Mouse (Mus musculus): Measurements from ENCODE around the gene Gatm. TPM values are rescaled to one million over a fixed set of nuclear protein-coding genes. Genes with fewer than 3 reads are reported as not detected.

The Gatm gene
- 19.6 and 19.9 TPM in 2 replicates for polyA plus RNA-seq (2014; fragmentation: Nextera tagmentation; extraction: Ambion mirVana)

DNA sequence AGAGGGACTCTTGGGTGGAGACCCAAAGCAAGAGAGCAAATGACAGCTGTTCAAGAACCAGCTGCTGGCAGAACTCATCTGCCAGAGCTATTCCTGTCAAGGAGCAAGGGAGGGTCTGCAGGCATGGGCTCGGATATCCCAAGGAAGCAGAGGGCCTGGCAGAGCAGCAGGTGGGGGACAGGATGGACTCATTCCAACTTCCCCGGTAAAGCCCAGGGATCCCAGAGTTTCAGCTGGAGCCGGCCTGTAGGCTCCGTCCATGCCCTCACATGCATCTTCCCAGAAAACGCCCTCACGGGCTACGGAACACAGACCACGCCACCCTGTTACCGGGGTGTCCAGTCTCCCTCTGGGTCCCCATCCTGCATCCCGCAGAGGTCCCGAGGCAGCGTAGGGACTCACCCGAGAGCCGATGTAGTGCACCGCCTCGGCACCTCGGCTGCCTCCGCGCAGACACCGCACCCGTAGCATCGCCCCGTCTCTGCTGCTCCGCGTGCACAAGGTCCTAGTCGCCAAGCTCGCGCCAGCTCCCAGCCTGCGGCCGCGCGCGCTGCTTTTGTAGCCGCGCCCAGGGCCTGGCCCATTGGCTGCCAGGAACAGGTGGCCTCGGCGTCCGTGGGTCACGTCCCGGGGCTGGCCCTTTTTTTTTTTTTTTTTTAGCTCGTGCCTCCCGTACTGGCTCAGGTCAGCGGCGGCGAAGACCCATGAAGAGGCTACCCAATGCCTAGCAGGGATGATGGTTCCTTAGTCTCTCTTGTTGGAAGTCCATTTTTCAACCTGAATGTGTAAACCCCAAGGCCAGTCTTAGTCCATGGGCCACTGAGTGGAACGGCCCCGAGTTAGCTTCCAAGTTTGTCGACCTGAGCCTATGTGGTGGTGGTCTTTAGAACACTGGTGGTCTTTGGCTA, at the start of gene Gatm:
Gene Gatm (minus strand): TSS at position 558 of the 908 bp plus-strand sequence.
- H3K4me1 ChIP-seq (replicated peaks; ENCODE audit: control insufficient read depth, insufficient read depth, low read length), result 0 out of 2 replicates have a peak, but pooled peaks cover 2% of the 10 kb centered on the region
- WGBS, result 2% methylated on average over 48 of the region's 48 CpGs
- DNase-seq (ENCODE audit: low spot score) (peak; percentile 86), ATAC-seq (replicated peaks; ENCODE audit: low FRiP score) (peak; percentile 97)
- H3K4me2 ChIP-seq (ENCODE audit: low read depth, low read length, severe bottlenecking), result peak within 1 kb of the TSS; percentile 53
- H3K36me3 ChIP-seq (ENCODE audit: control insufficient read depth, insufficient read depth, low read length), result no peaks in the 10 kb centered on the region
- H3K27me3 ChIP-seq (ENCODE audit: control insufficient read depth, insufficient read depth, low read length), result no peaks in the 10 kb centered on the region; the same call in 1 of the 2 replicates
- no peak within 1 kb of the TSS for H3K27ac ChIP-seq (ENCODE audit: low read depth, low read length)
- H3K9me3 ChIP-seq (ENCODE audit: control insufficient read depth, low read length), result no peaks in the 10 kb centered on the region
- H3K4me3 ChIP-seq (ENCODE audit: low read depth, low read length), result peak within 1 kb of the TSS; percentile 38
- H3K9ac ChIP-seq (ENCODE audit: low read length), result peak within 1 kb of the TSS; percentile 54

DNA sequence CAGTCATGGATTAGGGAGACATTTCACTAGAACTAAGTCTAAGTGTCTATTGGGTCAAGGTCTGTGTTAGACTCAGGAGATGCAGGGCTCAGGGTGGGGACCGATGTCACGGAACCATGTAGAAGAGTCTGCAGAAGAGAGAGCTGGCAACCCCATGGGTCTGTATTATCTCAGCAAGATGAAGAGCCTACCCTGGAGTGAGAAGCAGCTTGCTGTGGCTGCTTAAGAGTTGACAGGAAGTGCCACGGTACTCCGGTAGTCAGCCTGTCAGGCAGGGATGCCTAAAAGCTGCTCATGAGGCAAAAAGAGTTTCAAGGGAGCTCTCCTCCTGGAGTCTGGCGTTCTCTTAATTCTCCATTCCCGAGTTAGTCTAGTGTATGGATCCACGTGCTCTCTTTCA, 48.7 kb upstream of the Gatm start:
- Histone ChIP-seq H3K27me3 (ENCODE audit: control insufficient read depth, insufficient read depth, low read length) (no peaks in the 10 kb centered on the region), H3K4me3 (ENCODE audit: low read depth, low read length) (no peak overlapping the region), H3K9me3 (ENCODE audit: control insufficient read depth, low read length) (no peaks in the 10 kb centered on the region), H3K27ac (ENCODE audit: low read depth, low read length) (no peak overlapping the region), H3K4me2 (ENCODE audit: low read depth, low read length, severe bottlenecking) (no peak overlapping the region), H3K36me3 (ENCODE audit: control insufficient read depth, insufficient read depth, low read length) (no peaks in the 10 kb centered on the region), H3K4me1 (replicated peaks; ENCODE audit: control insufficient read depth, insufficient read depth, low read length) (no peaks in the 10 kb centered on the region), H3K9ac (ENCODE audit: low read length) (no peak overlapping the region)
- ATAC-seq (replicated peaks; ENCODE audit: low FRiP score) (no peak), DNase-seq (ENCODE audit: low spot score) (no peak)
- WGBS, result 84% methylated on average over 7 of the region's 7 CpGs

DNA sequence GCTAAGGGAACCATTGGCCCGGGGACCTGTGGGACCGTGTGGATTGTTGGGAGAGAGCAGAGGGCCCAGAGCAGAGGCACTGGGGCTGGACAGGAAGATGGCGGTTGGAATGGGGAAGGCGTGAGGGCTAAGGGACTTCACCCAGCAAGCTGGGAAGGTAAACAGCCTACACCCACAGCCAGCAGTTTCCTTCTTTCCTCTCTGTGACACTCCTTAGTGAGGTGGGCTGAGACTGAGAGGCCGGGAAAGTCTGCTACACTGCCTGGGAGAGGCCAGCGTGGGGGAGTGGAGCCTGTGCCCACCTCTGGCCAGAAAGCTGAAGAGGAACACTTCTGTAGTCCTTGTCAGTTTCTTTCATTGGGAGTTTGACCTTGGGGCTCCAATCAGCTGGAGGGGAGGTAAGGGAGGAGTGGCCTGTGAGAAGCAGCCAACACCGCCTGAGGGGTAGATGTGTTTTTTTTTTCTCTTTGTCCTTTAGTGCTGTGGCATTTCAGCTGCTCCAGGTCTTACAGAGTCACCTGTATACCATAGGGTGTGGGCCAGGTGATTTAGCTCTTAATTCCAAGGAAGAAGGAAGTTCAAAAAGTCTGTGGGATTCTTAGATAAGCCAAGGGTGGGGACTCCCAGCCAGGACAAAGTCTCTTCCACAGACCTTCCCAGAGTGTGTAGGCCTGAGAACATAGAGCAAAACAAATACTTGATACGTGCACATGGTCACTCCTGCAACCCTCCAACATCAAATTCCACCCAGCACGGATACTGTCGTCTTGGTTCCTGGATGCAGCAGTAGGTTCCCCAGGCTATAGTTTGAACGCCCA, 46.8 kb upstream of the Gatm start:
- Histone ChIP-seq H3K9ac (ENCODE audit: low read length) (no peak overlapping the region), H3K4me1 (replicated peaks; ENCODE audit: control insufficient read depth, insufficient read depth, low read length) (no peaks in the 10 kb centered on the region), H3K4me3 (ENCODE audit: low read depth, low read length) (no peak overlapping the region), H3K27me3 (ENCODE audit: control insufficient read depth, insufficient read depth, low read length) (no peaks in the 10 kb centered on the region), H3K27ac (ENCODE audit: low read depth, low read length) (no peak overlapping the region), H3K4me2 (ENCODE audit: low read depth, low read length, severe bottlenecking) (no peak overlapping the region), H3K9me3 (ENCODE audit: control insufficient read depth, low read length) (no peaks in the 10 kb centered on the region), H3K36me3 (ENCODE audit: control insufficient read depth, insufficient read depth, low read length) (no peaks in the 10 kb centered on the region)
- DNase-seq (ENCODE audit: low spot score), result no peak
- WGBS, result 86% methylated on average over 11 of the region's 11 CpGs
- no peak for ATAC-seq (replicated peaks; ENCODE audit: low FRiP score)

DNA sequence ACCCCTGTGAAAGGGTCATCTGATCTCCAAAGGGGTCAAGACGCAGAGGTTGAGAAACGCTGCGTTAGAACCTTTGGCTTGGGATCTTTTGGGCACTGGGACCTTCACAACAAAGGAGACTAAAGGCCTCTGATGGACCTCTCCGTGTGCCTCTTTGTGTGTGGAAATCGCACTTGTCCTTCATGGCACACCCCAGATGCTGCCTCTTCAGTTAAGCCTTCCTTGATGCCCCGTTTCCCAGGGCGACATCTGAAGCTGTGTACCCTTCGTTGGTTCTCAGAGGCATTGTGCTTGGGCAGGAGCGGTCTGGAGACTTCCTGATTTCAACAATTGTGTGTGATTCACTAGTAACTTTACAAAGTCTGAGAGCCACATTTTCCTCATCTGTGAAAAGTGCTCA, 45.7 kb upstream of the Gatm start:
- Histone ChIP-seq H3K4me3 (ENCODE audit: low read depth, low read length) (no peak overlapping the region), H3K9ac (ENCODE audit: low read length) (no peak overlapping the region), H3K4me1 (replicated peaks; ENCODE audit: control insufficient read depth, insufficient read depth, low read length) (no peaks in the 10 kb centered on the region), H3K27ac (ENCODE audit: low read depth, low read length) (no peak overlapping the region), H3K4me2 (ENCODE audit: low read depth, low read length, severe bottlenecking) (no peak overlapping the region), H3K9me3 (ENCODE audit: control insufficient read depth, low read length) (no peaks in the 10 kb centered on the region), H3K36me3 (ENCODE audit: control insufficient read depth, insufficient read depth, low read length) (no peaks in the 10 kb centered on the region), H3K27me3 (ENCODE audit: control insufficient read depth, insufficient read depth, low read length) (no peaks in the 10 kb centered on the region)
- WGBS, result 76% methylated on average over 9 of the region's 9 CpGs
- DNase-seq (ENCODE audit: low spot score) (no peak), ATAC-seq (replicated peaks; ENCODE audit: low FRiP score) (no peak)

DNA sequence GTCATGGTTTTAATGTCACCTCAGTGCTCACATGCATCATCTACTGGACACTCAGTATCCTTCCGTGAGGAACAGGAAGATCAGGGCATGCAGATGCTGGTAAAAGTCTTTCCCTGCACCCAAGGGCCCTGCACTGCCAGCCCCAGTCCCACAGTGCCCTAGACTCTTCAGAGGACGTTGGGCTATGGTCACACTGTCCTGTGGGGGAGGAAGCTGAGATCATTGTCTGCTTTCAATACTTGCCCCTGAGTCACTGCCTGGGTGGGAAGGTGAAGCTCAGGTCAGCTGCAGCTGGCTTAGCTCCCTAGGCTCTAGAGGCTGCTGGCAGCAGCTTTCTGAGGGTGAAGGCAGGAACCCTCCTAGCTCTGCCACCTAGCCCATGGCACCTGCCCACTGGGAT, 44.9 kb upstream of the Gatm start:
- DNase-seq (ENCODE audit: low spot score) (no peak), ATAC-seq (replicated peaks; ENCODE audit: low FRiP score) (no peak)
- no peak overlapping the region for H3K9ac ChIP-seq (ENCODE audit: low read length)

DNA sequence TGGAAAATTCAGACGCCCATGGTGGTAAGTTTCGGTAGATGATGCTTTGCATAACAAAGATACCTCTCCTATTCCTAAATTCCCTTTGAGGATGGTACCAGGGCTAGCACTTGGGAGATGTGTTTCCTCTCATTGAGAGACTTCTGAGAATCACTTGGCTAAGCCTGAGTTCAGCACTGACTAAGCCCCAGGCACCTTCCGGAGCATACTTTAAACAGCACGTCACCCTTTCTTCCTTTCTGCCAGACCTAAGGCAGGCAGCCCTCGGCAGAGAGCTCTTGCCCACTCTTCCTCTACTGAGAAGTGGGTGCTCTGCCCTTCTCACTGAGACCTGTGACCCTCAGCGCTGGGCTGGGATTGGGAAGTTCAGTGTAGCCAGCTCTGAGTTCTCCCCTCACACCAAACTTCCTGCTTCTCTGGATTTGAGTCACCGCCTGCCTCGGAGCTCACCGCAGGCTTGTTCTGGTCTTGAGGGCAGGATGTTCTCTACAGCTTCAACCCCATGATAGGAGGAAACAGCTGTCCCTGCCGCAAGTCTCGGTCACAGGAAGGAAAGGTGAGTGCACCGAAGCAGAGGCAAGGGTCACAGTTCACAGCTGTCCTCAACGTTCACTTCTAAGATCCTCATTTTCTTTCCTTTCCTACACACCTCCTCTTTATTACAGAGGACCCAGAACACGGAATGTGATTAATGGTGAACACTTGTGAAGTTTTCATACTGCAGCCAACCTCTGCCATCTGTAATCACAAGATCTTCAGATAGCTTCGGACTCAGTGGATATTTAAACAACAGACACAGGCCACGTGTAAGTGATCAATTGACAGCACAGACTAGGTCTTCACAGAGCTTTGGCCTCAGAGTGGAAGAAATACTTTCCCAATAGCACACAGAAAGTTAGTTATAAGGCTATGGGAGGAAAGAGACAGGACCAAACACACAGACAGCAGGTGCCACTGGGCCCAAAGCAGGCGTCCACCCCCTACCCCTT, 41.3 kb upstream of the Gatm start:
- ATAC-seq (replicated peaks; ENCODE audit: low FRiP score) (no peak), DNase-seq (ENCODE audit: low spot score) (no peak)
- 72% methylated on average over 17 of the region's 17 CpGs for WGBS
- H3K4me3 ChIP-seq (ENCODE audit: low read depth, low read length), result no peak overlapping the region
- no peak overlapping the region for H3K4me2 ChIP-seq (ENCODE audit: low read depth, low read length, severe bottlenecking)
- H3K9ac ChIP-seq (ENCODE audit: low read length), result no peak overlapping the region
- no peak overlapping the region for H3K27ac ChIP-seq (ENCODE audit: low read depth, low read length)
- H3K9me3 ChIP-seq (ENCODE audit: control insufficient read depth, low read length), result no peaks in the 10 kb centered on the region
- H3K4me1 ChIP-seq (replicated peaks; ENCODE audit: control insufficient read depth, insufficient read depth, low read length), result no peaks in the 10 kb centered on the region
- H3K27me3 ChIP-seq (ENCODE audit: control insufficient read depth, insufficient read depth, low read length), result no peaks in the 10 kb centered on the region
- H3K36me3 ChIP-seq (ENCODE audit: control insufficient read depth, insufficient read depth, low read length), result no peaks in the 10 kb centered on the region

More for the DNA sequence above, 44.9 kb upstream of the Gatm start:
- no peaks in the 10 kb centered on the region for H3K4me1 ChIP-seq (replicated peaks; ENCODE audit: control insufficient read depth, insufficient read depth, low read length)
- H3K4me2 ChIP-seq (ENCODE audit: low read depth, low read length, severe bottlenecking), result no peak overlapping the region
- 60% methylated on average over 2 of the region's 2 CpGs for WGBS
- no peaks in the 10 kb centered on the region for H3K27me3 ChIP-seq (ENCODE audit: control insufficient read depth, insufficient read depth, low read length)
- H3K36me3 ChIP-seq (ENCODE audit: control insufficient read depth, insufficient read depth, low read length), result no peaks in the 10 kb centered on the region
- no peaks in the 10 kb centered on the region for H3K9me3 ChIP-seq (ENCODE audit: control insufficient read depth, low read length)
- no peak overlapping the region for H3K27ac ChIP-seq (ENCODE audit: low read depth, low read length)
- H3K4me3 ChIP-seq (ENCODE audit: low read depth, low read length), result no peak overlapping the region

DNA sequence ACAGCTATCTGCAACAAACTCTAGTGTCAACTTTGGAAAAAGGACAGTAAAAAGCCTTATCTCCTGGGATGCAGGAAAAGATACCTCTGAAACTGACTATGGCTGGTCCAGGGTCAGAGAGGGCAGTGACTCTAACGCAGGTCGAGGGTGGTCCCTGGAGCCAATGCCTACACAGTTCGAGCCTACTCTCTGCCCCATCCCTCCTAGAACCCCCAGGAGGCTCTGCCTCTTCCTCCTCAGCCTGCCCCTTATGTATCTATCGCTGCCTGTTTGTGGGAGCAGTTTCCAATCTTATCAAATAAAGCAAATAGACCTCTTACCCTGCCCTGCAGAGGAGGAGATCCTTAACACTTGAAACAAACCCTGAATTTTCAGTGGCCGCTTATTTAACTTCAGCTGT, 27.6 kb upstream of the Gatm start:
- H3K4me1 ChIP-seq (replicated peaks; ENCODE audit: control insufficient read depth, insufficient read depth, low read length), result no peaks in the 10 kb centered on the region
- no peak for ATAC-seq (replicated peaks; ENCODE audit: low FRiP score)
- H3K36me3 ChIP-seq (ENCODE audit: control insufficient read depth, insufficient read depth, low read length), result no peaks in the 10 kb centered on the region
- no peak for DNase-seq (ENCODE audit: low spot score)
- H3K9ac ChIP-seq (ENCODE audit: low read length), result no peak overlapping the region
- H3K9me3 ChIP-seq (ENCODE audit: control insufficient read depth, low read length), result no peaks in the 10 kb centered on the region
- no peak overlapping the region for H3K4me3 ChIP-seq (ENCODE audit: low read depth, low read length)
- H3K27ac ChIP-seq (ENCODE audit: low read depth, low read length), result no peak overlapping the region
- no peak overlapping the region for H3K4me2 ChIP-seq (ENCODE audit: low read depth, low read length, severe bottlenecking)
- H3K27me3 ChIP-seq (ENCODE audit: control insufficient read depth, insufficient read depth, low read length), result no peaks in the 10 kb centered on the region; the same call in 1 of the 2 replicates
- 60% methylated on average over 5 of the region's 5 CpGs for WGBS

DNA sequence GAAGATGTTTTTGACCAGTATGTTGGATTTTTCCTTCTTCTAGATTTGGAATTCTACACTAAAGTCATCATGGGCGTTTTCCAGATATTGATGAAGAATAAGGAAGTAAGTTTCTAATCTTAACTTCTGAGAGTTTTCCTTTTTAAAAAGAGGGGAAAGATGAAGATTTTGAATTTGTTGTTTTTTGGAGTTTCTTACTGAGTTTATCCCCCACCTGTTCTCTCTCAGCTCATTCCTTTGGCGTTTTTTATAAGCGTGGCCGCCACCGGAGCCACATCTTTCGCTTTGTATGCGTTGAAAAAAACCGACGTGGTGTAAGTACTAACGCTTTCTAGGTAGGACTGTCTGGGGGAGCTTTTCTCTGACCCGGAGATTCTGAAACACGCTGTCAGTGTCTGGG, 26.9 kb upstream of the Gatm start:
- Histone ChIP-seq H3K4me3 (ENCODE audit: low read depth, low read length) (peak overlapping the region; percentile 24), H3K9me3 (ENCODE audit: control insufficient read depth, low read length) (no peaks in the 10 kb centered on the region), H3K36me3 (ENCODE audit: control insufficient read depth, insufficient read depth, low read length) (no peaks in the 10 kb centered on the region; the same call in 1 of the 2 replicates), H3K4me1 (replicated peaks; ENCODE audit: control insufficient read depth, insufficient read depth, low read length) (no peaks in the 10 kb centered on the region), H3K27me3 (ENCODE audit: control insufficient read depth, insufficient read depth, low read length) (no peaks in the 10 kb centered on the region; the same call in 1 of the 2 replicates), H3K9ac (ENCODE audit: low read length) (0 out of 2 replicates have a peak overlapping the region, but pooled peaks have one; percentile 25), H3K27ac (ENCODE audit: low read depth, low read length) (no peak overlapping the region), H3K4me2 (ENCODE audit: low read depth, low read length, severe bottlenecking) (peak overlapping the region; percentile 60)
- ATAC-seq (replicated peaks; ENCODE audit: low FRiP score) (no peak), DNase-seq (ENCODE audit: low spot score) (no peak)
- WGBS, result 38% methylated on average over 12 of the region's 12 CpGs
